Mouse (Mus musculus): ENCODE data around the gene Gpha2. TPM values are rescaled to one million over a fixed set of nuclear protein-coding genes. Genes with fewer than 3 reads are reported as not detected.

Gpha2 gene
- not detected in 2 replicates for polyA plus RNA-seq (2016; fragmentation: Nextera tagmentation; extraction: Ambion mirVana)

DNA sequence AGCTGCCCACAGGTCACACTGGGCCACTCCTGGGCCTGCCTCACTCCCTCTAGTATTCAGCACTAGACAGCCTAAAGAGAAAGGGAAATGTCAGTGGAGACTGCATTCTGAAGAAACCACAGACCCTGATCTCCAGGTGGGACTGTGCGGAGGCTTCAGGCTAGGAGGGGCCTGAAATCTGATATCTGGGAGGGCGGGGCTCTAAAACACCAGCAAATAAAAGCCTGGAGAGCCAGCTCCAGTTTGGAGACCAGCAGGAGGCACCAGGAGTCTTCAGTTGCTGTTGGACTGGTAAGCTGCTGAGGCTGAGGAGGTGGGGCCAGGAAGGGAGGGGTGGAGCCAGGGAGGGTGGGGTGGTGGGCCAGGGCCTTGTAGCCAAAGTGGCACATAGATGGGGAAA is at the start of gene Gpha2:
Gene Gpha2 (plus strand): TSS at position 246 of the 400 bp plus-strand sequence.
- H3K36me3 ChIP-seq = peaks cover 45% of the 10 kb centered on the region
- H3K27ac ChIP-seq (replicated peaks) = 0 out of 2 replicates have a peak within 1 kb of the TSS, but pooled peaks have one; percentile 13
- 0 out of 2 replicates have a peak within 1 kb of the TSS, but pooled peaks have one; percentile 11 for H3K4me3 ChIP-seq
- no peaks in the 10 kb centered on the region for H3K27me3 ChIP-seq (ENCODE audit: low read depth, poor library complexity, severe bottlenecking)
- no peaks in the 10 kb centered on the region for H3K9me3 ChIP-seq (replicated peaks)
- WGBS = 15% methylated on average over 2 of the region's 2 CpGs
- DNase-seq (ENCODE audit: low spot score) = no peak
- H3K4me1 ChIP-seq = peaks cover 11% of the 10 kb centered on the region

GRCm38 (mm10) chr19:6178775-6179174 is 47.4 kb upstream of the Gpha2 start:
- no peak for DNase-seq (ENCODE audit: low spot score)
- Histone ChIP-seq H3K36me3 (no peaks in the 10 kb centered on the region), H3K27me3 (ENCODE audit: low read depth, poor library complexity, severe bottlenecking) (no peaks in the 10 kb centered on the region), H3K27ac (replicated peaks) (no peak overlapping the region), H3K4me3 (no peak overlapping the region), H3K4me1 (peaks cover 12% of the 10 kb centered on the region), H3K9me3 (replicated peaks) (peaks cover 7% of the 10 kb centered on the region; the same call in 1 of the 2 replicates)
- 86% methylated on average over 6 of the region's 6 CpGs for WGBS

GRCm38 (mm10) chr19:6181629-6182028 is 44.6 kb upstream of the Gpha2 start:
- Histone ChIP-seq H3K36me3 (no peaks in the 10 kb centered on the region), H3K4me1 (peaks cover 6% of the 10 kb centered on the region), H3K27ac (replicated peaks) (no peak overlapping the region), H3K4me3 (no peak overlapping the region), H3K9me3 (replicated peaks) (peaks cover 7% of the 10 kb centered on the region; the same call in 1 of the 2 replicates), H3K27me3 (ENCODE audit: low read depth, poor library complexity, severe bottlenecking) (no peaks in the 10 kb centered on the region)
- 28% methylated on average over 5 of the region's 5 CpGs for WGBS
- peak; percentile 23 for DNase-seq (ENCODE audit: low spot score)

- Histone ChIP-seq H3K4me1 (peaks cover 6% of the 10 kb centered on the region), H3K4me3 (no peak overlapping the region), H3K27ac (replicated peaks) (no peak overlapping the region; the same call in 1 of the 2 replicates), H3K36me3 (no peaks in the 10 kb centered on the region), H3K27me3 (ENCODE audit: low read depth, poor library complexity, severe bottlenecking) (no peaks in the 10 kb centered on the region), H3K9me3 (replicated peaks) (peaks cover 7% of the 10 kb centered on the region; the same call in 1 of the 2 replicates)
- no peak for DNase-seq (ENCODE audit: low spot score)
- WGBS = 26% methylated on average over 3 of the region's 3 CpGs
Observed at GRCm38 (mm10) chr19:6182534-6182933, 43.6 kb upstream of the Gpha2 start.

DNA sequence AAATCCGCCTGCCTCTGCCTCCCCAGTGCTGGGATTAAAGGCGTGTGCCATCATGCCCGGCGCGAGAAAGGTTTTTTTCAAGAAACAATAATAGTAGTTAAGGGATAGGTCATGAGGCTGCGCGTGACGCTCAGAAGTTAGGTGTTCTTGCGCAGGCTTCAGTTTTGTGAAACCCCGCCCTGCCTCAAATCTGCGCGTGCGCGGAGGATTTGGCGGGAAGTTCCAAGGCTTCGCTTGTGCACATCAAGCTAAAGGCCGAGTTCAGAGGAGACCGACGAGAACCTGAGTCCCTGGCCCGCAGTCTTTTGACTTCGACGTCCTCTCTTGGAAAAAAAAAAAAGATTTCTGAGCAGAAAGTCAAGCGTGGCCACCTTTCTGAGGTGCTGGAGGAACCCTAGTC is 42.0 kb upstream of the Gpha2 start, which contains the start of gene Majin:
Gene Majin (plus strand): TSS at position 258 of the 400 bp plus-strand sequence.
- H3K27ac ChIP-seq (replicated peaks) = no peak within 1 kb of the TSS
- no peak within 1 kb of the TSS for H3K4me3 ChIP-seq
- H3K36me3 ChIP-seq = no peaks in the 10 kb centered on the region
- WGBS = 88% methylated on average over 23 of the region's 23 CpGs
- no peak for DNase-seq (ENCODE audit: low spot score)
- no peaks in the 10 kb centered on the region for H3K27me3 ChIP-seq (ENCODE audit: low read depth, poor library complexity, severe bottlenecking)
- peaks cover 6% of the 10 kb centered on the region for H3K4me1 ChIP-seq
- peaks cover 7% of the 10 kb centered on the region; the same call in 1 of the 2 replicates for H3K9me3 ChIP-seq (replicated peaks)

DNA sequence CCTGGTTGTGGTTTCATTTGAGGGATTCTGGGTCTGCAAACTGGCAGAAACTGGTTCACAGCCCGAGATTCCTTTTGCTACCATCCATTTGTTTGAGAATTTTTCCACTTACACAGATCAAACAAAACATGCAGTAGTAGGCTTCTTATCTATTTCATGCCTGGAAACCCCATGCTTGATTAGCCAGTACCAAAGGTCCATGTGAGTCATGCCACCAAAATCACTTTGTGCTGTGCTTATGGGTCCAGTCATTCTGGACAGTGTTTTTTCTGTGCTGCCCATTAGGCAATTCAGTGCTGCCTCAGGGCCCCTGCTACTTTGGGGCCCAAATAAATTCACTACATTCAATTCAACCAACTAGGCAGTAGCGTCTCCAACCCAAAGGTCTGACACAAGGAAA is 21.9 kb upstream of the Gpha2 start:
- Histone ChIP-seq H3K27me3 (ENCODE audit: low read depth, poor library complexity, severe bottlenecking) (no peaks in the 10 kb centered on the region), H3K36me3 (no peaks in the 10 kb centered on the region), H3K4me3 (no peak overlapping the region), H3K9me3 (replicated peaks) (no peaks in the 10 kb centered on the region), H3K27ac (replicated peaks) (no peak overlapping the region), H3K4me1 (no peaks in the 10 kb centered on the region)
- DNase-seq (ENCODE audit: low spot score) = no peak
- WGBS = 76% methylated on average over 2 of the region's 2 CpGs

DNA sequence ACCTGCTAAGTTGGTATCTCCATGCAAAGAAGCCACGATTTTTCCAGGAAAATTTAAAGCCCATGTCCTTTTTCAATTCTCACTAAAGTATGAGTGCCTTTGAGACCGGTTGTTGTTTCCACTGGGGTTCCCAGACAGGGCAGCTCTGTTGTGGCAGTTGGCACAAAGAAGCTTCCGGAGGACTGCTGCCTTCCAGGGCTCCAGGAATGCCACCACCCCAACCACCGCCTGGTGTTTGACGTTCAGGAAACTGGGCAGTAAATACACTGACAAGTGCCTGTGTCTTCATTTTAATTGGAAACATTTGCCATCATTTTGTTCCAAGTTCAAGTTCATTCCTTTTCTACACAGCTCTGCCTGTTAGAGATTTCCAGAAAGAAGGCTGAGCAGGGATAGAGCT is 19.5 kb upstream of the Gpha2 start:
- no peak for DNase-seq (ENCODE audit: low spot score)
- no peaks in the 10 kb centered on the region for H3K4me1 ChIP-seq
- H3K27me3 ChIP-seq (ENCODE audit: low read depth, poor library complexity, severe bottlenecking) = no peaks in the 10 kb centered on the region
- no peak overlapping the region for H3K4me3 ChIP-seq
- WGBS = 83% methylated on average over 5 of the region's 5 CpGs
- no peaks in the 10 kb centered on the region for H3K9me3 ChIP-seq (replicated peaks)
- no peaks in the 10 kb centered on the region for H3K36me3 ChIP-seq
- no peak overlapping the region for H3K27ac ChIP-seq (replicated peaks)

- no peaks in the 10 kb centered on the region for H3K27me3 ChIP-seq (ENCODE audit: low read depth, poor library complexity, severe bottlenecking)
- H3K9me3 ChIP-seq (replicated peaks) = no peaks in the 10 kb centered on the region
- WGBS = 85% methylated on average over 6 of the region's 6 CpGs
- H3K27ac ChIP-seq (replicated peaks) = no peak overlapping the region
- H3K4me1 ChIP-seq = no peaks in the 10 kb centered on the region
- DNase-seq (ENCODE audit: low spot score) = no peak
- H3K4me3 ChIP-seq = no peak overlapping the region
- H3K36me3 ChIP-seq = no peaks in the 10 kb centered on the region
Observed at GRCm38 (mm10) chr19:6216046-6216705, 10.0 kb upstream of the Gpha2 start.

DNA sequence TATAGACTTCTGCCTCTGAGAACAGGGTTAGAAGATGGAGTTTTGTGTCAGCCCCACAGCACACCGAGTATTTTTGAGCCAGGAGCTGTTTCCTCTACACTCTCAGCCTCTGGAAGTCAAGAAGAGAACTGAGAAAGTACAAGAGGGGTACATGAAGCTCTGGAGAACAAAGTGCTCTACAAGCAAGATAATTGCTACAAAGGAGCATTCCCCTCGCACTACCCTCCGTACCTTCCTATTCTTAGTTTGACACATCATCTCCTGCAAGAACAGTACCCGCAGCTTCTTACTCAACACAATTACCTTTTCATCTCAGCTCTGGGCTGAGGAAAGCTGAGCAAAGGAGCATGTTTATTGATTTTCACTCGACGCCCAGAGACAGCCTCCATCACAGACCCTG is 7.6 kb upstream of the Gpha2 start:
- Histone ChIP-seq H3K9me3 (replicated peaks) (no peaks in the 10 kb centered on the region), H3K36me3 (no peaks in the 10 kb centered on the region), H3K27me3 (ENCODE audit: low read depth, poor library complexity, severe bottlenecking) (no peaks in the 10 kb centered on the region), H3K4me1 (no peaks in the 10 kb centered on the region), H3K27ac (replicated peaks) (no peak overlapping the region), H3K4me3 (no peak overlapping the region)
- DNase-seq (ENCODE audit: low spot score) = no peak
- 77% methylated on average over 6 of the region's 6 CpGs for WGBS

GRCm38 (mm10) chr19:6226763-6227162 is 583 bp downstream of the Gpha2 start:
- Histone ChIP-seq H3K27me3 (ENCODE audit: low read depth, poor library complexity, severe bottlenecking) (no peaks in the 10 kb centered on the region), H3K27ac (replicated peaks) (0 out of 2 replicates have a peak overlapping the region, but pooled peaks have one; percentile 9), H3K9me3 (replicated peaks) (no peaks in the 10 kb centered on the region), H3K36me3 (peaks cover 51% of the 10 kb centered on the region), H3K4me1 (peaks cover 11% of the 10 kb centered on the region), H3K4me3 (0 out of 2 replicates have a peak overlapping the region, but pooled peaks have one; percentile 11)
- WGBS = 89% methylated on average over 14 of the region's 14 CpGs
- no peak for DNase-seq (ENCODE audit: low spot score)

GRCm38 (mm10) chr19:6227864-6228263 is 1.7 kb downstream of the Gpha2 start:
- no peak for DNase-seq (ENCODE audit: low spot score)
- no peaks in the 10 kb centered on the region for H3K9me3 ChIP-seq (replicated peaks)
- no peak overlapping the region for H3K4me3 ChIP-seq
- peaks cover 11% of the 10 kb centered on the region for H3K4me1 ChIP-seq
- H3K36me3 ChIP-seq = peaks cover 60% of the 10 kb centered on the region
- no peaks in the 10 kb centered on the region for H3K27me3 ChIP-seq (ENCODE audit: low read depth, poor library complexity, severe bottlenecking)
- WGBS = 84% methylated on average over 4 of the region's 4 CpGs
- H3K27ac ChIP-seq (replicated peaks) = 0 out of 2 replicates have a peak overlapping the region, but pooled peaks have one; percentile 13

DNA sequence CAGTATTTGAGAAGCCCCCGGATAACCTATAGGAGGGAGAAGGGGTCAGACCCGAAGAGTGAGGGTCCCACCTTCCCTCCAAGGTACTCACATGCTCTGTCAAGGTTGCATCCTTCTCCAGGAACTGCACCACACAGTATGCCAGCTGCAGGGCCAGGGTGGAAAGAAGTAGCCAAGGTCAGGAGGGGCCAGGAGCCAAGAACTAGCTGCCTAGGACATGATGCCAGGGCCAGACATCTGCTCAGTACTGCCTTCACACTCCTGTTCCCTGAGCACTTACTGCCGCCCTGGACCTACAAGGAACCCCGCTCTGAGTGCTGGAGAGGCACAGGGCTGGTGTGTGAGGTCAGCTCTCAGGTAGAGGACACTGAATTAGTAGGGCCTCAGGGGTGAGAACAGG is 4.2 kb downstream of the Gpha2 start:
- no peaks in the 10 kb centered on the region for H3K9me3 ChIP-seq (replicated peaks)
- H3K27ac ChIP-seq (replicated peaks) = no peak overlapping the region
- no peak overlapping the region for H3K4me3 ChIP-seq
- no peaks in the 10 kb centered on the region for H3K27me3 ChIP-seq (ENCODE audit: low read depth, poor library complexity, severe bottlenecking)
- DNase-seq (ENCODE audit: low spot score) = no peak
- H3K36me3 ChIP-seq = peaks cover 66% of the 10 kb centered on the region
- H3K4me1 ChIP-seq = peaks cover 28% of the 10 kb centered on the region
- 87% methylated on average over 4 of the region's 4 CpGs for WGBS

DNA sequence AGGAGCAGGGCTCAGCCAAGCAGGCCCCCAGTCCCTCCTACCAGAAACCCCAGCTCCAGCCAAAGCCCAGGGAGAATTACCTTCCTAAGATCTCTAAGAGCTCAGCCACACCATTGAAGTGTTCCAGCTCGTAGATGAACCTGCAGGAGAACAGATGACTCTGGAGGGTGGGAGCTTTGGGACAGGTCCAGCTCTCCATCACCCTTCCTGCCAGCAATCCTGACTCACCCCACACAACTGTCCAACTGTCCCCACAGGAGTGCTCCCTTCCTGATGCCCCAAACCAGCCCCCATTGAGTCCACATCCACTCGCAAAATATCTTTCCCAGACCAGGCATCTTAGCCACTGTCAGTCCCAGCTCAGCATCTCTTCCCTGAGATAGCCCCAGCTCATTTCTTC is 4.9 kb downstream of the Gpha2 start:
- 86% methylated on average over 2 of the region's 2 CpGs for WGBS
- Histone ChIP-seq H3K4me3 (no peak overlapping the region), H3K36me3 (peaks cover 66% of the 10 kb centered on the region)

More for the DNA sequence above, 4.9 kb downstream of the Gpha2 start:
- no peak for DNase-seq (ENCODE audit: low spot score)
- Histone ChIP-seq H3K9me3 (replicated peaks) (no peaks in the 10 kb centered on the region), H3K27me3 (ENCODE audit: low read depth, poor library complexity, severe bottlenecking) (no peaks in the 10 kb centered on the region), H3K4me1 (peaks cover 27% of the 10 kb centered on the region), H3K27ac (replicated peaks) (no peak overlapping the region)

All from midbrain, embryonic 10.5 days (tissue).